Mouse (Mus musculus) CH12.LX (cell line): Measurements from ENCODE around the gene Gm21776. TPM values are rescaled to one million over a fixed set of nuclear protein-coding genes. Genes with fewer than 3 reads are reported as not detected.
"Not testable (repeated sequence)": the region's sequence is repeated elsewhere in the genome, so short reads cannot be mapped to it uniquely, and the experiment has no call there.

Experiments
- DNase-seq: peaks from one replicate; pipeline ENCODE4 v3.0.0-alpha.2; 2013; ENCODE audit errors: extremely low read depth
- H3K27ac ChIP-seq: 2 replicates; pipeline ENCODE4 v1.5.1; 2012; ENCODE audit warnings: low read depth, mild to moderate bottlenecking, control low read depth, moderate library complexity; ENCODE audit not compliant: insufficient read depth
- H3K27me3 ChIP-seq: replicated peaks from 2 replicates; pipeline ENCODE3; 2012; ENCODE audit warnings: inconsistent platforms
- H3K36me3 ChIP-seq, 2 experiments: replicated peaks in 1 of 2; 2 replicates each; pipeline versions ENCODE3 to v1.6.1; 2012; ENCODE audit warnings: inconsistent platforms in 1 of 2, low read length in 1 of 2, mild to moderate bottlenecking in 1 of 2, mixed read lengths in 1 of 2, moderate library complexity in 1 of 2; ENCODE audit not compliant: control insufficient read depth in 1 of 2, insufficient read depth in 1 of 2
- H3K4me1 ChIP-seq, 2 experiments: 2 replicates each; pipeline ENCODE4 v1.6.1; 2012; ENCODE audit warnings: inconsistent platforms in 1 of 2, moderate library complexity in 1 of 2; ENCODE audit not compliant: insufficient read depth in 2 of 2, control insufficient read depth in 1 of 2
- H3K4me2 ChIP-seq: 2 replicates; pipeline ENCODE4 v1.6.1; 2012; ENCODE audit warnings: low read depth, mild to moderate bottlenecking, control low read depth; ENCODE audit not compliant: poor library complexity, insufficient read depth, severe bottlenecking
- H3K4me3 ChIP-seq, 3 experiments: fragments of 150-350 bp in 1 of 3; sonication (generic) in 1 of 3; replicated peaks in 1 of 3; 2 replicates each; pipeline versions ENCODE3 to v1.5.1; 2011 to 2012; ENCODE audit warnings: low read depth in 2 of 3, low read length in 2 of 3, mild to moderate bottlenecking in 2 of 3, moderate library complexity in 2 of 3, control low read depth in 1 of 3, improper control_type of control experiment in 1 of 3, inconsistent platforms in 1 of 3, mixed read lengths in 1 of 3; ENCODE audit not compliant: poor library complexity in 1 of 3
- H3K79me2 ChIP-seq: replicated peaks from 2 replicates; pipeline ENCODE4 v1.6.1; 2012; ENCODE audit warnings: mild to moderate bottlenecking, moderate library complexity; ENCODE audit not compliant: control insufficient read depth, poor library complexity, insufficient read depth, severe bottlenecking; ENCODE audit errors: extremely low read depth
- H3K9ac ChIP-seq: 2 replicates; pipeline ENCODE4 v1.6.1; 2012; ENCODE audit warnings: low read depth, mild to moderate bottlenecking, control low read depth, moderate library complexity; ENCODE audit not compliant: insufficient read depth
- H3K9me3 ChIP-seq: replicated peaks from 2 replicates; pipeline ENCODE3; 2012; ENCODE audit warnings: low read length, inconsistent platforms, mixed read lengths
- dilution Hi-C: fragments of 300-500 bp; cut with MboI; formaldehyde crosslinking; loops from 2 replicates; pipeline ENCODE4 v1.14.3; 2020; ENCODE audit warnings: low sequenced_read_pairs; ENCODE audit not compliant: extremely low pct_unique_long_range_greater_than_20kb, extremely low pct_ligation_motif_present
- in situ Hi-C: fragments of 300-500 bp; cut with MboI; formaldehyde crosslinking; loops from 3 replicates; pipeline ENCODE4 v1.14.3; 2019; ENCODE audit warnings: low sequenced_read_pairs, low pct_ligation_motif_present, low pct_unique_long_range_greater_than_20kb, mixed read lengths
- polyA plus RNA-seq: library from polyadenylated mRNA; unstranded; fragments of >175 nt; gene quantifications from 2 replicates; pipeline ENCODE4 v1.2.1, GENCODE M21; 2012; ENCODE audit warnings: low read depth; ENCODE audit not compliant: insufficient read length
- total RNA-seq, 2 experiments: library from RNA; depleted of rRNA; stranded (reverse); fragments of 300-350 nt in 1 of 2; fragments of >200 nt in 1 of 2; gene quantifications; 2 replicates each; pipeline ENCODE4 v1.2.3; 2012 to 2014

The Gm21776 gene
- total RNA-seq (2012; rRNA removed) (not detected in 2 replicates), total RNA-seq (2014; rRNA removed) (not detected in 2 replicates), polyA plus RNA-seq (not detected in 2 replicates)

DNA sequence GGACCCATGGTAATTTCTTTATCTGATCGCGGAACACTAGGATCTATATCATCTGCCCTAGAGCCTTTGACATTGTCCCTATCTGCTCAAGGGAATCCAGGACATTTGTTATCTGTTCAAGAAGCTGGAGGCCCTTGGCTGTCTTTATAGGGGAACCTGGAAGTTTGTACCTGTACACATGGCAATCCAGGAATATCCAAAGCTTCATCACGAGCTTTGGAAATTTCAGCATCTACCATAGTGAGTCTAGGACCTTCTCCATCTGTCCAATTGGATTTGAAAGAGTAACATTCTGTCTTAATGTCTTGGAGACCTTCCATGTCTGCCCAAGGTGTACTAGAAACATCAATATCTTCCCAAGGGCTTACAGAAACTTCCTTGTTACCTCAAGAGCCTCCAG lies at the start of gene Gm21776:
TSS of gene Gm21776 (plus strand) at position 301 of the 400 bp plus-strand sequence.
- H3K27ac ChIP-seq, in situ Hi-C loops, H3K4me2 ChIP-seq: not testable (repeated sequence)

More for the DNA sequence above, at the start of gene Gm21776:
- H3K9me3 ChIP-seq, H3K27me3 ChIP-seq, dilution Hi-C loops, H3K9ac ChIP-seq, H3K4me3 ChIP-seq, H3K36me3 ChIP-seq, DNase-seq, H3K4me1 ChIP-seq, H3K79me2 ChIP-seq: not testable (repeated sequence)
